Mouse (Mus musculus) kidney, embryonic 15.5 days (tissue): ENCODE results near the gene Hoxa4. TPM values are rescaled to one million over a fixed set of nuclear protein-coding genes. Genes with fewer than 3 reads are reported as not detected.
A peak's percentile ranks its signal among the peaks of the same experiment; 100 is the strongest.

Experiments used
- microRNA counts: library from miRNA; unstranded; fragments of <30 nt; microRNA quantifications from one replicate; lab custom pipeline; 2016
- microRNA-seq: library from miRNA; unstranded; fragments of <30 nt; microRNA quantifications from one replicate; pipeline ENCODE4, GENCODE M21; 2016
- polyA plus RNA-seq: library from polyadenylated mRNA; unstranded; fragments of >200 nt; fragmentation: Nextera tagmentation; extraction: Ambion mirVana; gene quantifications from 2 replicates; pipeline ENCODE4 v1.2.1, GENCODE M21; 2015

The Hoxa4 gene
- polyA plus RNA-seq, 1 experiment from 2014 or later, result 1.8 TPM

MicroRNAs encoded within 50 kb of the gene (microRNA counts, 519-probe panel; counts per million panel counts)
- microRNA mmu-miR-196b (lab: Ali Mortazavi, UCI), result 3,761 counts per million, percentile 93 among the panel's probes with 10 or more counts

Small RNA genes within 50 kb of the gene (microRNA-seq; reads per million reads assigned to microRNA genes)
- gene Mir196b, result 28,719 reads per million, percentile 98 among the genes with 10 or more reads in this experiment

Other genes starting within 250 kb of the Hoxa4 start
- 34.5 and 35.0 TPM in 2 replicates for gene Skap2, start 179.2 kb downstream of the Hoxa4 start, polyA plus RNA-seq
- 0.64 and 0.81 TPM in 2 replicates for gene Hoxa1, start 33.4 kb downstream of the Hoxa4 start, polyA plus RNA-seq
- gene Hoxa2, start 26.9 kb downstream of the Hoxa4 start, polyA plus RNA-seq, result 2.2 and 3.6 TPM in 2 replicates
- gene 5730596B20Rik, start 14.3 kb downstream of the Hoxa4 start, polyA plus RNA-seq, result 2.1 and 2.4 TPM in 2 replicates
- gene Hoxa5, start 12.8 kb upstream of the Hoxa4 start, polyA plus RNA-seq, result 11.0 and 11.5 TPM in 2 replicates
- gene Hoxa6, start 17.0 kb upstream of the Hoxa4 start, polyA plus RNA-seq, result 4.2 and 4.3 TPM in 2 replicates
- 9.5 and 11.8 TPM in 2 replicates for gene Hoxa3, start 21.6 kb upstream of the Hoxa4 start, polyA plus RNA-seq
- gene Gm28308, start 21.6 kb upstream of the Hoxa4 start, polyA plus RNA-seq, result 0.92 TPM in 1 of 2 replicates, not detected in the other
- 26.7 and 27.2 TPM in 2 replicates for gene Hoxa7, start 30.1 kb upstream of the Hoxa4 start, polyA plus RNA-seq
- gene Hoxa9, start 39.3 kb upstream of the Hoxa4 start, polyA plus RNA-seq, result 53.4 and 65.1 TPM in 2 replicates
- gene Hoxa10, start 49.1 kb upstream of the Hoxa4 start, polyA plus RNA-seq, result 157 and 172 TPM in 2 replicates
- 34.3 and 34.8 TPM in 2 replicates for gene Hoxa11, start 54.1 kb upstream of the Hoxa4 start, polyA plus RNA-seq
- gene Hoxa13, start 69.1 kb upstream of the Hoxa4 start, polyA plus RNA-seq, result 0.13 and 0.43 TPM in 2 replicates
- 0.14 TPM in 1 of 2 replicates, not detected in the other for gene Evx1, start 121.7 kb upstream of the Hoxa4 start, polyA plus RNA-seq